Mouse (Mus musculus) limb, embryonic 13.5 days (tissue): ENCODE measurements around the gene Cct2. TPM values are rescaled to one million over a fixed set of nuclear protein-coding genes. Genes with fewer than 3 reads are reported as not detected.

Experiments used
- ATAC-seq: fragments of 200-750 bp; cut with Nextera tagmentation; 2 replicates; pipeline ENCODE4 v1.8.0; 2017; ENCODE audit warnings: low read depth, moderate number of reproducible peaks, moderate TSS enrichment; ENCODE audit not compliant: low FRiP score
- H3K27ac ChIP-seq: fragments of 300-500 bp; sonication (generic); 2 replicates; pipeline ENCODE4 v1.5.1; 2015; ENCODE audit warnings: inconsistent platforms, mild to moderate bottlenecking, moderate library complexity
- H3K27me3 ChIP-seq: fragments of 300-500 bp; sonication (generic); 2 replicates; pipeline ENCODE4 v1.6.1; 2015; ENCODE audit warnings: mild to moderate bottlenecking, inconsistent platforms
- H3K36me3 ChIP-seq: fragments of 300-500 bp; sonication (generic); 2 replicates; pipeline ENCODE4 v1.6.1; 2015; ENCODE audit warnings: inconsistent platforms, mild to moderate bottlenecking, moderate library complexity
- H3K4me1 ChIP-seq: fragments of 300-500 bp; sonication (generic); 2 replicates; pipeline ENCODE4 v1.6.1; 2015; ENCODE audit warnings: inconsistent platforms
- H3K4me2 ChIP-seq: fragments of 300-500 bp; sonication (generic); replicated peaks from 2 replicates; pipeline ENCODE4 v1.6.1; 2015; ENCODE audit warnings: inconsistent platforms, mild to moderate bottlenecking, moderate library complexity
- H3K4me3 ChIP-seq: fragments of 300-500 bp; sonication (generic); 2 replicates; pipeline ENCODE4 v1.5.1; 2015; ENCODE audit warnings: moderate library complexity, mild to moderate bottlenecking, inconsistent platforms
- H3K9ac ChIP-seq: fragments of 300-500 bp; sonication (generic); 2 replicates; pipeline ENCODE4 v1.6.1; 2015; ENCODE audit warnings: mild to moderate bottlenecking, inconsistent platforms
- H3K9me3 ChIP-seq: fragments of 300-500 bp; sonication (generic); 2 replicates; pipeline ENCODE4 v1.6.1; 2016; ENCODE audit warnings: inconsistent platforms
- WGBS: fragments of 180-500 bp; shearing (Covaris S2); methylation state at CpG from one replicate; pipeline ENCODE4 v1.1.7; 2015; 5-methylcytosine and 5-hydroxymethylcytosine counted together
- polyA plus RNA-seq: library from polyadenylated mRNA; unstranded; fragments of >200 nt; fragmentation: Nextera tagmentation; extraction: Ambion mirVana; gene quantifications from 2 replicates; pipeline ENCODE4 v1.2.1, GENCODE M21; 2015

Gene Cct2
- polyA plus RNA-seq, 1 experiment from 2014 or later = 264 TPM

- 56% methylated on average over 15 of the region's 15 CpGs for WGBS
- H3K27ac ChIP-seq = peak overlapping the region; percentile 15; the same call in 1 of the 2 replicates
These were observed 31.1 kb upstream of the Cct2 start for GRCm38 (mm10) chr10:117094504-117095329.

DNA sequence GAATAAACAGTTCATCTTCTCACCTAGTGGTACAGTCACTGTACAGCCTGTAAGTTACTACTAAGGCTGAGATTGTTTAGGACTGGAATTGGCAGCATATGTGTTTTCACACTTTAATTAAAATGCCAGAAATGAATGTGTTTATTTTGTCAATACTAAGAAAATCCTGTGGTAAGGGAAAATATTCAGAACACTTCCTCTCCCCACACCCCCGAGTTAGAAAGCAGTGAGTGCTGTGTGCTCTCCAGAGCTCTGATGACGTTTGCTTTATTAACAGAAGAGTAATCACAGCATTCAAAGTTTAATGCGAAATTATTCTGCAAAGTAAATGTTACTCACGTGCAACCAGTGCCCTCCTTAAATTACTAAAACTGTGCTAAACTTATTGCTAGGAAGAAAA, 26.0 kb upstream of the Cct2 start:
- H3K36me3 ChIP-seq = peaks cover 41% of the 10 kb centered on the region
- no peak overlapping the region for H3K9ac ChIP-seq
- WGBS = 52% methylated on average over 4 of the region's 4 CpGs
- no peak overlapping the region for H3K4me2 ChIP-seq
- peak; percentile 61; the same call in 1 of the 2 replicates for ATAC-seq
- no peak overlapping the region for H3K4me3 ChIP-seq
- H3K27ac ChIP-seq = no peak overlapping the region
- peaks cover 14% of the 10 kb centered on the region for H3K4me1 ChIP-seq
- no peaks in the 10 kb centered on the region for H3K9me3 ChIP-seq
- H3K27me3 ChIP-seq = no peaks in the 10 kb centered on the region

More at GRCm38 (mm10) chr10:117094504-117095329, 31.1 kb upstream of the Cct2 start:
- ATAC-seq = 0 out of 2 replicates have a peak, but pooled peaks have one; percentile 28
- peaks cover 14% of the 10 kb centered on the region for H3K36me3 ChIP-seq
- H3K4me1 ChIP-seq = peaks cover 29% of the 10 kb centered on the region
- H3K27me3 ChIP-seq = no peaks in the 10 kb centered on the region
- H3K4me3 ChIP-seq = no peak overlapping the region
- no peak overlapping the region for H3K4me2 ChIP-seq
- no peak overlapping the region for H3K9ac ChIP-seq
- no peaks in the 10 kb centered on the region for H3K9me3 ChIP-seq

GRCm38 (mm10) chr10:117081914-117082359, 18.3 kb upstream of the Cct2 start:
- 84% methylated on average over 2 of the region's 2 CpGs for WGBS

GRCm38 (mm10) chr10:117081326-117081725, 17.7 kb upstream of the Cct2 start:
- Histone ChIP-seq H3K4me2 (no peak overlapping the region), H3K27me3 (no peaks in the 10 kb centered on the region), H3K9ac (no peak overlapping the region), H3K9me3 (no peaks in the 10 kb centered on the region), H3K27ac (no peak overlapping the region), H3K36me3 (peaks cover 76% of the 10 kb centered on the region), H3K4me1 (no peaks in the 10 kb centered on the region), H3K4me3 (no peak overlapping the region)
- WGBS = 74% methylated on average over 4 of the region's 4 CpGs
- ATAC-seq = no peak

More at GRCm38 (mm10) chr10:117081914-117082359, 18.3 kb upstream of the Cct2 start:
- no peak overlapping the region for H3K4me2 ChIP-seq
- no peak overlapping the region for H3K4me3 ChIP-seq
- H3K27ac ChIP-seq = no peak overlapping the region
- ATAC-seq = no peak
- no peaks in the 10 kb centered on the region for H3K9me3 ChIP-seq
- no peaks in the 10 kb centered on the region for H3K27me3 ChIP-seq
- H3K36me3 ChIP-seq = peaks cover 73% of the 10 kb centered on the region
- H3K4me1 ChIP-seq = no peaks in the 10 kb centered on the region
- no peak overlapping the region for H3K9ac ChIP-seq

GRCm38 (mm10) chr10:117078284-117078683, 14.7 kb upstream of the Cct2 start:
- no peak for ATAC-seq
- Histone ChIP-seq H3K4me1 (no peaks in the 10 kb centered on the region), H3K4me2 (no peak overlapping the region), H3K4me3 (no peak overlapping the region), H3K9ac (no peak overlapping the region), H3K27ac (no peak overlapping the region), H3K27me3 (no peaks in the 10 kb centered on the region), H3K36me3 (peaks cover 78% of the 10 kb centered on the region), H3K9me3 (no peaks in the 10 kb centered on the region)
- 78% methylated on average over 6 of the region's 6 CpGs for WGBS

- no peak overlapping the region for H3K9ac ChIP-seq
- H3K36me3 ChIP-seq = peaks cover 79% of the 10 kb centered on the region
- no peak overlapping the region for H3K4me3 ChIP-seq
- H3K4me2 ChIP-seq = no peak overlapping the region
- H3K4me1 ChIP-seq = no peaks in the 10 kb centered on the region
- no peaks in the 10 kb centered on the region for H3K27me3 ChIP-seq
- WGBS = 92% methylated on average over 7 of the region's 7 CpGs
- H3K9me3 ChIP-seq = no peaks in the 10 kb centered on the region
- ATAC-seq = no peak
- H3K27ac ChIP-seq = no peak overlapping the region
These were observed 9.6 kb upstream of the Cct2 start for GRCm38 (mm10) chr10:117073176-117073575.

DNA sequence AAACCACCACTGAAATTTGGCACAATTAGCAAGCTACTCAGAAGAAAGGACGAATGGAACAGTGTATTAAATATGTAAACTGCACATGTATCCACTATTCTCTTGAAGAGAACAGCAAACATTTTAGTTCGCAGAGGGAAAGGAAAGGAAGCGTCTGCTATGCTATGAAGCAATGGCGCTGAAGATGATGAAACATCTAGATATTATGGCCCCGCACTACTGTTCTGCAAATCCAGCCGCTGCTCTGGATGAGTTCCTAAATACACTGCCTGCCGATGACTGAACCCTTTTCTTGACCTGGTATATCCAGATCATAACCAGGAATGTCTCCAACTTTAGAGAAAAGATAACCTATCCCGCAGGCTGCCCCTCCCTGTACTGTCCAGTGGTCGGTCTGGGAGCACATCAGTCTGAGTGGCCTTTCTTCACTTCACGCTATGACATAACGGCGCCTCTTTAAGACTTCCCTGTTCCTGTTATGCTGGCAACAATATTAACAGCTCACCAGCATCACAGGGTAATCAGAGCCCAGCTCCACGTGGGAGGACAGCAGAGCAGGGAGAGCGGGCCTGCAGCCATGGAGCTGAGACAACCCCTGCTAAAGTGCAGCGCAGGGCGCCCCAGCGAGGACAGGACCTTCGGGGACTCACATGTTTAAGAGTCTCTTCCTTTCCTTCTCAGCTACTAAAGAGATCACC, 8.7 kb upstream of the Cct2 start:
- no peak for ATAC-seq
- H3K4me1 ChIP-seq = no peaks in the 10 kb centered on the region
- no peak overlapping the region for H3K9ac ChIP-seq
- H3K27me3 ChIP-seq = no peaks in the 10 kb centered on the region
- WGBS = 93% methylated on average over 18 of the region's 18 CpGs
- peaks cover 72% of the 10 kb centered on the region for H3K36me3 ChIP-seq
- H3K4me3 ChIP-seq = no peak overlapping the region
- H3K4me2 ChIP-seq = no peak overlapping the region
- H3K9me3 ChIP-seq = no peaks in the 10 kb centered on the region
- H3K27ac ChIP-seq = no peak overlapping the region

- Histone ChIP-seq H3K27ac (no peak overlapping the region), H3K4me3 (no peak overlapping the region), H3K4me2 (no peak overlapping the region), H3K36me3 (peaks cover 44% of the 10 kb centered on the region), H3K9me3 (no peaks in the 10 kb centered on the region), H3K27me3 (no peaks in the 10 kb centered on the region), H3K4me1 (no peaks in the 10 kb centered on the region), H3K9ac (no peak overlapping the region)
- WGBS = 94% methylated on average over 3 of the region's 3 CpGs
- no peak for ATAC-seq
These were observed 5.5 kb upstream of the Cct2 start for GRCm38 (mm10) chr10:117069109-117069508.

- peaks cover 18% of the 10 kb centered on the region for H3K4me1 ChIP-seq
- peaks cover 33% of the 10 kb centered on the region for H3K36me3 ChIP-seq
- peak; percentile 45; the same call in 1 of the 2 replicates for ATAC-seq
- H3K9me3 ChIP-seq = no peaks in the 10 kb centered on the region
- peak overlapping the region; percentile 72; the same call in 1 of the 2 replicates for H3K27ac ChIP-seq
- H3K9ac ChIP-seq = 0 out of 2 replicates have a peak overlapping the region, but pooled peaks have one; percentile 9
- peak overlapping the region; percentile 96 for H3K4me3 ChIP-seq
- H3K4me2 ChIP-seq = peak overlapping the region; percentile 53
- WGBS = 9% methylated on average over 7 of the region's 7 CpGs
- H3K27me3 ChIP-seq = no peaks in the 10 kb centered on the region
These were observed 462 bp upstream of the Cct2 start for GRCm38 (mm10) chr10:117064076-117064475.

DNA sequence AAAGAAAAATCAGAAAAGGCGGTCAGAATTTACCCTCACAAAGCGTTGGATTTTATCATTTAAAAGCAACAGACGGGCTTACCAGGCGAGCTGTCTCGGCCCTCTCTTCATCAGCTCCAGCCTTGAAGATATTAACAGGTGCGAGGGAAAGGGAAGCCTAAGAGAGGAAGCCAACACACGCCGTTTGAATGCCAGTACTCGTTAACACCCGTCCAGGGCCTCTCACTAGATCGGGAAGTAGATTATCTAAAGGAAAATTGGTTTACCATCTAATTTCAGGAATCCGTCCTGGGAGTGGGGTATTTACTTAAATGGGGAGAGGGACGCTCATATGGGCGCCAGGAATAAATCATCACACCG, 740 bp downstream of the Cct2 start:
- no peaks in the 10 kb centered on the region for H3K9me3 ChIP-seq
- H3K4me2 ChIP-seq = peak overlapping the region; percentile 89
- ATAC-seq = no peak
- peak overlapping the region; percentile 91 for H3K9ac ChIP-seq
- no peaks in the 10 kb centered on the region for H3K27me3 ChIP-seq
- peaks cover 43% of the 10 kb centered on the region for H3K36me3 ChIP-seq
- peak overlapping the region; percentile 96 for H3K4me3 ChIP-seq
- H3K27ac ChIP-seq = peak overlapping the region; percentile 86
- peaks cover 22% of the 10 kb centered on the region for H3K4me1 ChIP-seq
- WGBS = 3% methylated on average over 15 of the region's 15 CpGs

DNA sequence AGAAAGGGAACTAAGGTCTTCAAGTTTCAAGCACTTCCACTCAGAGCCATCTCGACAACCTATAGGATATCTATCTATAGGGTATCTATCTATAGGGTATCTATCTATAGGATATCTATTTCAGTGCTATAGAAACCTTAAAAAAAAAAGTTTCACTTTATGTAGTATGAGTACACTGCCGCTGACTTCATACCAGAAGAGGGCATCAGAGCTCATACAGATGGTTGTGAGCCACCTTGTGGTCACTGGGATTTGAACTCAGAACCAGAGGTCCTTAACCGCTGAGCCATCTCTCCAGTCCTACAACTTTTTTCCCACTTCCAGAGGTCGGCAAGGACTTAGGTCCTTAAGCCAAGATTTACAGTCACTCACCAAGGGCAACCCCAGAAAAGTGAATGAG, 7.9 kb downstream of the Cct2 start:
- WGBS = 87% methylated on average over 4 of the region's 4 CpGs
- H3K9ac ChIP-seq = no peak overlapping the region
- no peaks in the 10 kb centered on the region for H3K9me3 ChIP-seq
- H3K36me3 ChIP-seq = peaks cover 98% of the 10 kb centered on the region
- ATAC-seq = no peak
- no peaks in the 10 kb centered on the region for H3K27me3 ChIP-seq
- peaks cover 13% of the 10 kb centered on the region; the same call in 1 of the 2 replicates for H3K4me1 ChIP-seq
- no peak overlapping the region for H3K27ac ChIP-seq
- no peak overlapping the region for H3K4me3 ChIP-seq
- H3K4me2 ChIP-seq = no peak overlapping the region

GRCm38 (mm10) chr10:117049961-117050597, 13.5 kb downstream of the Cct2 start:
- H3K36me3 ChIP-seq = peaks cover 58% of the 10 kb centered on the region
- 75% methylated on average over 4 of the region's 4 CpGs for WGBS
- H3K4me2 ChIP-seq = no peak overlapping the region
- H3K27ac ChIP-seq = no peak overlapping the region
- peaks cover 23% of the 10 kb centered on the region for H3K4me1 ChIP-seq
- H3K9ac ChIP-seq = no peak overlapping the region
- H3K27me3 ChIP-seq = peaks cover 3% of the 10 kb centered on the region; the same call in 1 of the 2 replicates
- no peak; the same call in 1 of the 2 replicates for ATAC-seq
- no peak overlapping the region for H3K4me3 ChIP-seq
- no peaks in the 10 kb centered on the region for H3K9me3 ChIP-seq
